Mouse (Mus musculus): ENCODE measurements at regions not wholly inside any gene's neighbourhood (a gene's known extent, or its start where the extent isn't known, plus 50 kb on each side); places are given as distances from the start of the nearest gene placed in this dataset.

DNA sequence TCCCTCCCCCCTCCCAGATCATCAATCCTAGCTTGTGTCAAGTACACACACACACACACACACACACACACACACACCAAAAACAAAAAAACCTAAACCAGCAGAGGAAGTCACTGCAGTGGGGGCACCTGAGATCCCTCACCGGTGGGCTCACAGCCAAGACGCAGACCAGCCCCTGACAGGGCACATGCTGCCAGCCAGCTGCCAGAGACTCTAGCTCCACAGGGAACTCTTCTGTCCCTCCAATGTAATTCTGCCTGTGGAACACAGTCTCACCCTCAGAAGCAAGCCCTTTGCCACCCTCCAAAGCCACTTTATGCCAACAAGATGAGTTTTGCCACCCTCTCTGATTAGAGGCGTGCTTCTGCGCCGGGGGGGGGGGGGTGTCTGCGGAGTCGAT, 261.3 kb upstream of the Kazn start:
- no peak for ATAC-seq (ENCODE audit: low read depth)
- Histone ChIP-seq H3K4me2 (ENCODE audit: low read depth, low read length) (no peak overlapping the region), H3K36me3 (ENCODE audit: control insufficient read depth, insufficient read depth) (no peaks in the 10 kb centered on the region), H3K27me3 (ENCODE audit: control insufficient read depth, insufficient read depth, low read depth, low read length) (no peaks in the 10 kb centered on the region; the same call in 1 of the 2 replicates), H3K9me3 (replicated peaks; ENCODE audit: control insufficient read depth, low read length) (no peaks in the 10 kb centered on the region), H3K4me1 (ENCODE audit: control insufficient read depth, low read depth, low read length) (no peaks in the 10 kb centered on the region), H3K27ac (ENCODE audit: low read length) (no peak overlapping the region), H3K9ac (ENCODE audit: low read depth, low read length) (no peak overlapping the region), H3K4me3 (ENCODE audit: low read depth, low read length) (no peak overlapping the region)
- 68% methylated on average over 7 of the region's 7 CpGs for WGBS (ENCODE audit: insufficient replicate concordance)

DNA sequence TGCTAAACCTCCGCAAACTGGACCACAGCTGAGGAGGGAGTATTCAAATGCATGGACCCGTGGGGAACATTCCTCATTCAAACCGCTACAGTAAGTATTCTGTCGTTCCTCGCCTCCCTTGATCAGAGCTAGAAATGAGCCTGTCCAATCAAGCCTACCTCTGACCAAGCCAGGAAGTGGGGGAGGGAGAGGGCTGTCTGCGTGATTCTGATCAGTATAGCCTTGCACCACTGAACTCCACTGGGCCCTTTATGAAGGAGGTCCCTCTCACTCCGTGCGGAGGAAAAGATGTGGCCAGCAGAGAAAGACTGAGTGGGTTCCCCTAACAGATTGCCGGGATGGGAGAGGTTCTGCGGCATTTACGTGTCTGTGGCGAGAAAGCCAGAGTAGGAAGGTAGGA, 257.4 kb upstream of the Kazn start:
- ATAC-seq (ENCODE audit: low read depth) = no peak

DNA sequence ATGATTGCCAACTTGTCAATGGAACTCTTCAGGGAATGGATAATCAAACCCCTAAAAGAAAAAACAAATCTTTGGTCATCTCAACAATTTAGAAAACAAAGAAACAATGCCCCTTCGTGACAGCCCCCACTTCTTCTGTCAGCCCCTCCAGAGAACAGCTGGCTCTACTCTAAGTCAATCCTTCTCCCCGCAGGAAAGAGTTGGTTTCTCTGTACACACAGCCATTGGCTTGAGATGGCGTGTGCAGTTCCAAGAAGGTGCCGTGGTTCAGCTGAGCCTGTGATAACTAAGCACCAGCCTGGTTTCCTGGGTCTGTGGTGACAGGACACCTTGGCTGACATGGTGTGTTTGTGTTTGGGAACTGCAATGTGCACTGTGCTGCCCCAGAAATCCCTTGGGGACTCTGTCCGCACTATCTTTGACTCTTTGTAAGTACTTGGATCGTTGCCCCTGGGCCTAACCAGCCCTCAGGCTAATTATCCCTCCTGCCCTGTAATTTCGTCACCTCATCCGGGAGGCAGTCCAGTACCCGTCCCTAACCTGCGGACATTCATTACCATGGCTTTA, 253.8 kb upstream of the Kazn start:
- no peaks in the 10 kb centered on the region for H3K9me3 ChIP-seq (replicated peaks; ENCODE audit: control insufficient read depth, low read length)
- WGBS (ENCODE audit: insufficient replicate concordance) = 61% methylated on average over 10 of the region's 10 CpGs
- no peak for ATAC-seq (ENCODE audit: low read depth)

More for the DNA sequence above, 257.4 kb upstream of the Kazn start:
- no peaks in the 10 kb centered on the region for H3K36me3 ChIP-seq (ENCODE audit: control insufficient read depth, insufficient read depth)
- H3K4me3 ChIP-seq (ENCODE audit: low read depth, low read length) = no peak overlapping the region
- H3K4me2 ChIP-seq (ENCODE audit: low read depth, low read length) = no peak overlapping the region
- H3K9me3 ChIP-seq (replicated peaks; ENCODE audit: control insufficient read depth, low read length) = no peaks in the 10 kb centered on the region
- no peaks in the 10 kb centered on the region for H3K4me1 ChIP-seq (ENCODE audit: control insufficient read depth, low read depth, low read length)
- H3K27me3 ChIP-seq (ENCODE audit: control insufficient read depth, insufficient read depth, low read depth, low read length) = no peaks in the 10 kb centered on the region; the same call in 1 of the 2 replicates
- no peak overlapping the region for H3K27ac ChIP-seq (ENCODE audit: low read length)
- WGBS (ENCODE audit: insufficient replicate concordance) = 38% methylated on average over 12 of the region's 12 CpGs
- no peak overlapping the region for H3K9ac ChIP-seq (ENCODE audit: low read depth, low read length)

DNA sequence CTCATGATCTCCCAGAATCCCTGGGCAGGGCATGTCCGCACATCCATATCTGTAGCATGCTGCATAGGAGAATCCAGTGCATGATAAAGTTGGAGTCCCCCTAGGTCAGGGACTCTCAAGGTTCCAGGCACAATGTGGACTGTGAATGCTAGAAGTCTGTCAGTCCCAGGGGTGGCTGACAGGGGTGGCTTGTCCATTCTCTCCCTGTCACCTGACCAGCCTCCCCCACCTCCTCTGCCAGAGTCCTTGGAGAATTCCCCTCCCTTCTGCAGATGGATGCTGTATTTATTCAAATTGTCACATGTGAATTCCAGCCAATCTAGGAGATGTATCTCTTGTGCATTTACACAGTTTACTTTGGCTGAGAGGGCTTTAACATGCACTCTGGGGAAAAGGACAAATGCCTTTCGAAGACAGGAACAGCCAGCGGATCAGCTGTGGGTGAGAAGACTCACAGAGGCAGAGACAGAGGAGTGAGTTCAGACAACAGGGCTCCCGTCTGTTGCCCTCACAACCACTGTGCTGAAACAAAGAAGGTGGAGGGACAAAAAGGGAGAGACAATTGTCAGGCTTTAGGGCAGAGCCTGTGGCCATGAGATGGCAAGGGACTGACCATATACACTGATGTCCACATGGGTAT, 246.7 kb upstream of the Kazn start:
- H3K27ac ChIP-seq (ENCODE audit: low read length) = no peak overlapping the region
- ATAC-seq (ENCODE audit: low read depth) = no peak
- WGBS (ENCODE audit: insufficient replicate concordance) = 69% methylated on average over 4 of the region's 4 CpGs

More for the DNA sequence above, 253.8 kb upstream of the Kazn start:
- H3K27ac ChIP-seq (ENCODE audit: low read length) = no peak overlapping the region
- H3K9ac ChIP-seq (ENCODE audit: low read depth, low read length) = no peak overlapping the region
- H3K27me3 ChIP-seq (ENCODE audit: control insufficient read depth, insufficient read depth, low read depth, low read length) = no peaks in the 10 kb centered on the region; the same call in 1 of the 2 replicates
- no peaks in the 10 kb centered on the region for H3K4me1 ChIP-seq (ENCODE audit: control insufficient read depth, low read depth, low read length)
- H3K4me2 ChIP-seq (ENCODE audit: low read depth, low read length) = no peak overlapping the region
- H3K4me3 ChIP-seq (ENCODE audit: low read depth, low read length) = no peak overlapping the region
- H3K36me3 ChIP-seq (ENCODE audit: control insufficient read depth, insufficient read depth) = no peaks in the 10 kb centered on the region

DNA sequence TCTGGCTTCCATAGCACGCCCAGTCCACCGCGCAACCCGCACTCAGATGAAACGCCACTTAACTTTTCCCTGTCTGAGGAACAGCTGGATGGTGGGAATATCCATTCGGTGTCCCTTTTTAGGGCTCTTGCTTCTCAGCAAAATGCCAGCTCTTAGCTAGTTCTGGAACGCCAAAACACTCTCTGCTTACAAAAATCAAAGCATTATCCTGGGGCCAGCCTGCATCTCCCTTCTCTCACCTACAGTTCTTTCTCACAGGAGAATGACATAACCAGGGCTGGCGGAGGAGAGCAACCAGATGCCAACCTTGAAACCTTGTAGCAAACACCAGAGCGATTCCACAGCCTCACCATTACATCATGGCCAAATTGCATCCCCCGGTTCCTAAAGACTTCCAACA, 236.4 kb upstream of the Kazn start:
- no peak for ATAC-seq (ENCODE audit: low read depth)
- no peak overlapping the region for H3K4me2 ChIP-seq (ENCODE audit: low read depth, low read length)

More for the DNA sequence above, 246.7 kb upstream of the Kazn start:
- Histone ChIP-seq H3K4me3 (ENCODE audit: low read depth, low read length) (no peak overlapping the region), H3K27me3 (ENCODE audit: control insufficient read depth, insufficient read depth, low read depth, low read length) (no peaks in the 10 kb centered on the region), H3K4me2 (ENCODE audit: low read depth, low read length) (no peak overlapping the region), H3K9me3 (replicated peaks; ENCODE audit: control insufficient read depth, low read length) (no peaks in the 10 kb centered on the region), H3K4me1 (ENCODE audit: control insufficient read depth, low read depth, low read length) (no peaks in the 10 kb centered on the region), H3K9ac (ENCODE audit: low read depth, low read length) (no peak overlapping the region), H3K36me3 (ENCODE audit: control insufficient read depth, insufficient read depth) (no peaks in the 10 kb centered on the region)

DNA sequence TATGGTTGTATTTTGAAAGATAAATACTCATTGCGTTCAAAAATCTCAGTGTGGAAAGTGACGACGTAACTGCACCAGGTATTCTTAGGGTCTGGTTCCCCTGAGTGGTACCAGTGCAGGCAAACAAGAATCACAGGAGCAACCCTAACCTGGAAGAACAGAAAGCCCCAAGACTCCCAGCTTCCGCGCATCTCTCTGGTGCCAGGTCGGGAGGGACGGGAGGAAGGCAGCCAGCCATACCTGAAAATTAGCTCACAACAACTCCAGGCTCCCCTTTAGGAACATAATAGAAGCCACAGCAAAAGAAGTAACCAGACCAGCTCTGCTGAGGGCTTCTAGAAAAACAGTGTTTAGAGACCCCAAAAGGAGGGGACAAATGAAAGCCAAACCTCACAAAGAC, 235.4 kb upstream of the Kazn start:
- Histone ChIP-seq H3K4me3 (ENCODE audit: low read depth, low read length) (no peak overlapping the region), H3K27me3 (ENCODE audit: control insufficient read depth, insufficient read depth, low read depth, low read length) (peaks cover 10% of the 10 kb centered on the region), H3K36me3 (ENCODE audit: control insufficient read depth, insufficient read depth) (no peaks in the 10 kb centered on the region), H3K4me2 (ENCODE audit: low read depth, low read length) (no peak overlapping the region), H3K9me3 (replicated peaks; ENCODE audit: control insufficient read depth, low read length) (no peaks in the 10 kb centered on the region), H3K4me1 (ENCODE audit: control insufficient read depth, low read depth, low read length) (no peaks in the 10 kb centered on the region), H3K9ac (ENCODE audit: low read depth, low read length) (no peak overlapping the region), H3K27ac (ENCODE audit: low read length) (no peak overlapping the region)
- no peak for ATAC-seq (ENCODE audit: low read depth)
- 75% methylated on average over 7 of the region's 7 CpGs for WGBS (ENCODE audit: insufficient replicate concordance)

More for the DNA sequence above, 236.4 kb upstream of the Kazn start:
- no peaks in the 10 kb centered on the region for H3K36me3 ChIP-seq (ENCODE audit: control insufficient read depth, insufficient read depth)
- WGBS (ENCODE audit: insufficient replicate concordance) = 63% methylated on average over 10 of the region's 10 CpGs
- no peaks in the 10 kb centered on the region for H3K9me3 ChIP-seq (replicated peaks; ENCODE audit: control insufficient read depth, low read length)
- peaks cover 10% of the 10 kb centered on the region for H3K27me3 ChIP-seq (ENCODE audit: control insufficient read depth, insufficient read depth, low read depth, low read length)
- H3K4me1 ChIP-seq (ENCODE audit: control insufficient read depth, low read depth, low read length) = no peaks in the 10 kb centered on the region
- no peak overlapping the region for H3K4me3 ChIP-seq (ENCODE audit: low read depth, low read length)
- H3K9ac ChIP-seq (ENCODE audit: low read depth, low read length) = no peak overlapping the region
- no peak overlapping the region for H3K27ac ChIP-seq (ENCODE audit: low read length)

DNA sequence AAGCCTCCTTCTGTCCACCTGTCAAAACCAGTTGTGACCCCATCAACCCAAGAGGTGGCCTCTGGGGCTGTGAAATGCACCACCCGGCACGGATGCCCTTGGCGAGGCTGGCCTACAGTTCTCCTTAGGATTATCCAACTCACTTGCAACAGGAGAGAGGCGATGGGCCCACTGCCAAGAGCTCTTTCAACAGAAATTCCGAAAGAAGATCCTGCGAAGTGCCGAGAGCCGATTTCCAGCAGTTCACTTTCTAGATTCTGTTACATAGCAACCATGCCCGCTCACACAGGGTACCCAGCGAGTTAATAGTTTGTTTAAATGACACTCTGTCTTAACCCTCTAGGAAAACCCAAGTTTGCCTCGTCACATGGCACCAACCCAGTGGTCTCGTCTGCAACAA, 234.8 kb upstream of the Kazn start:
- Histone ChIP-seq H3K27me3 (ENCODE audit: control insufficient read depth, insufficient read depth, low read depth, low read length) (peaks cover 10% of the 10 kb centered on the region), H3K4me3 (ENCODE audit: low read depth, low read length) (no peak overlapping the region), H3K4me1 (ENCODE audit: control insufficient read depth, low read depth, low read length) (no peaks in the 10 kb centered on the region), H3K9me3 (replicated peaks; ENCODE audit: control insufficient read depth, low read length) (no peaks in the 10 kb centered on the region), H3K9ac (ENCODE audit: low read depth, low read length) (no peak overlapping the region), H3K4me2 (ENCODE audit: low read depth, low read length) (no peak overlapping the region), H3K27ac (ENCODE audit: low read length) (no peak overlapping the region), H3K36me3 (ENCODE audit: control insufficient read depth, insufficient read depth) (no peaks in the 10 kb centered on the region)
- WGBS (ENCODE audit: insufficient replicate concordance) = 65% methylated on average over 12 of the region's 12 CpGs
- ATAC-seq (ENCODE audit: low read depth) = no peak

DNA sequence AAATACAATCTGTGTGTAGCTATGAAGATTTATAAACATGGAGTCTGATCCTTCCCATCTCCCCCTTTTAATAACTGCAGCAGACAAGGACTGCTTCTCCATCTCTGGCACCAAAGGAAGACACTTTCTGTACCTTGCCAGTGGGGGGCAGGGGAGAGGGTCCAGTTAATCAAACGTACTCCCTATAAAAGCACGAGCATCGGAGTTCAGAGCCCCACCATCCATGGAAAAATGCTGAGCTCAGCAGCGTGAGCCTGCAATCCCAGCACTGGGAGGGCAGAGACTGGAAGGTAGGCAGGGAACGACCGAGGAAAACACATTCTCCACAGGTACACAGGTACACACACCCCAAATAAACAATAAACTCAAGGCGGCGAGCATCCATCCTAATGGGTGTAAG, 234.1 kb upstream of the Kazn start:
- Histone ChIP-seq H3K4me2 (ENCODE audit: low read depth, low read length) (no peak overlapping the region), H3K27ac (ENCODE audit: low read length) (no peak overlapping the region), H3K9me3 (replicated peaks; ENCODE audit: control insufficient read depth, low read length) (no peaks in the 10 kb centered on the region), H3K9ac (ENCODE audit: low read depth, low read length) (no peak overlapping the region), H3K4me3 (ENCODE audit: low read depth, low read length) (no peak overlapping the region), H3K4me1 (ENCODE audit: control insufficient read depth, low read depth, low read length) (no peaks in the 10 kb centered on the region), H3K36me3 (ENCODE audit: control insufficient read depth, insufficient read depth) (no peaks in the 10 kb centered on the region), H3K27me3 (ENCODE audit: control insufficient read depth, insufficient read depth, low read depth, low read length) (peaks cover 10% of the 10 kb centered on the region)
- 68% methylated on average over 8 of the region's 8 CpGs for WGBS (ENCODE audit: insufficient replicate concordance)
- no peak for ATAC-seq (ENCODE audit: low read depth)

DNA sequence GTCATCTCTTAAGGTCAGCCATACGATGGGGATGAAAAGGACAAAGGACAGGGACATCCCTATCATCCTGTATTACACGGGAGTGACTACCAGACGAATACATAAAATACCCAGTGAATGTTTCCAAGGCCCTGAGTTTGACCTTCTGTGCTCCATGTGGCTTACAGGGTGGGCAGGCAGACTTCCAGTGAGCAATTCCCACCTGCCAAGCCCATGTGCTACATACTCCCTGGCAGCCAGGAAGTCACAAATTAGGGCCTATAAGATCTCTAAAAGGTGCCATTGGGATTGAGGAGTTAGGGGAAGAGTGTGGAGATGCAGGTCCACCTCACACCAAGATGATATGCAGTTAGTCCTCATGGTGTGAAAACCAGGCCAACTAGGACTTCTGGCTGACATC, 233.1 kb upstream of the Kazn start:
- Histone ChIP-seq H3K4me3 (ENCODE audit: low read depth, low read length) (no peak overlapping the region), H3K27me3 (ENCODE audit: control insufficient read depth, insufficient read depth, low read depth, low read length) (peaks cover 10% of the 10 kb centered on the region), H3K9ac (ENCODE audit: low read depth, low read length) (no peak overlapping the region), H3K27ac (ENCODE audit: low read length) (no peak overlapping the region), H3K9me3 (replicated peaks; ENCODE audit: control insufficient read depth, low read length) (no peaks in the 10 kb centered on the region), H3K36me3 (ENCODE audit: control insufficient read depth, insufficient read depth) (no peaks in the 10 kb centered on the region), H3K4me1 (ENCODE audit: control insufficient read depth, low read depth, low read length) (no peaks in the 10 kb centered on the region), H3K4me2 (ENCODE audit: low read depth, low read length) (no peak overlapping the region)
- ATAC-seq (ENCODE audit: low read depth) = no peak
- 59% methylated on average over 3 of the region's 3 CpGs for WGBS (ENCODE audit: insufficient replicate concordance)
